Mouse (Mus musculus) C2C12 (cell line): ENCODE measurements around the gene Gm26566.

ENCODE experiments used
- CEBPB ChIP-seq: IDR thresholded peaks from one replicate; pipeline ENCODE4 v1.6.1; 2011; ENCODE audit warnings: low read depth, mild to moderate bottlenecking, control low read depth, moderate library complexity
- CTCF ChIP-seq: IDR thresholded peaks from one replicate; pipeline ENCODE4 v1.5.1; 2011; ENCODE audit not compliant: control insufficient read depth, insufficient read depth, insufficient read length
- FOSL1 ChIP-seq: IDR thresholded peaks from one replicate; pipeline ENCODE4 v1.8.0; 2011; ENCODE audit warnings: mild to moderate bottlenecking, low read length; ENCODE audit not compliant: poor library complexity, insufficient read depth, severe bottlenecking
- MYOG ChIP-seq: IDR thresholded peaks from one replicate; pipeline ENCODE4 v1.6.1; 2011; ENCODE audit not compliant: control insufficient read depth, insufficient read length; ENCODE audit errors: extremely low read depth

DNA sequence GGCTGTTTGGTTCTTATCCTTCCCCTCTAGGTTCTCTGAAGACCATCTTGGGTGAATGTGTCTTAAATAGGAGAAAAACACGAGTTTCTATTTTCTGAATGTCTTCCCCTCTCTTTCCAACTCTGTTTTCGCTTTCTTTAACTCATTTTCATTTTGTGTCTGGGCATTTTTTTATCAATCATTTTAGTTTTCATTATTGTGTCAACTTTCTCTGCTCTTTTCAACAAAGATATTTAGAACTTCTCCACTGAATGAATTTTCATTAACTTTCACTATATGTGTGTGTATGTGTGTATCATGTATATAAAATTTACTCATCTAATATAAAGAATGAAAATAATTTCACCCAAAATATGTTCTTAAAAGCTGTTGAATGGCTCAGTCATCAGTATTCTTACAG lies 30.3 kb upstream of the Gm26566 start, which contains the start of gene Ifnab:
- TF ChIP-seq FOSL1 = no peak
- no peak for TF ChIP-seq MYOG
- TF ChIP-seq CEBPB = no peak
- no peak for TF ChIP-seq CTCF
